Mouse (Mus musculus) NIH3T3 (cell line): ENCODE measurements around the gene Gm5485.

ENCODE experiments used
- DNase-seq: peaks from one replicate; pipeline ENCODE4 v3.0.0-alpha.2; 2012; ENCODE audit warnings: low read depth

Gene Gm5485

GRCm38 (mm10) chr16:48372461-48372860 lies 39.8 kb downstream of the Gm5485 start:
- DNase-seq = no peak

GRCm38 (mm10) chr16:48368096-48368495 lies 44.1 kb downstream of the Gm5485 start:
- DNase-seq = no peak

- DNase-seq = peak; percentile 2
Measured at GRCm38 (mm10) chr16:48366801-48367200, 45.4 kb downstream of the Gm5485 start.

- DNase-seq = no peak
Measured at GRCm38 (mm10) chr16:48360887-48361286, 51.3 kb downstream of the Gm5485 start.

GRCm38 (mm10) chr16:48356417-48356816 lies 55.8 kb downstream of the Gm5485 start:
- DNase-seq = peak; percentile 16

- no peak for DNase-seq
Measured at GRCm38 (mm10) chr16:48355716-48356115, 56.5 kb downstream of the Gm5485 start.
